Mouse (Mus musculus) heart, embryonic 14.5 days (tissue): Measurements from ENCODE around the gene Bmpr1b. TPM values are rescaled to one million over a fixed set of nuclear protein-coding genes. Genes with fewer than 3 reads are reported as not detected.

ENCODE experiments used
- ATAC-seq: fragments of 200-750 bp; cut with Nextera tagmentation; 2 replicates; pipeline ENCODE4 v1.8.0; 2017; ENCODE audit warnings: low read depth, moderate TSS enrichment; ENCODE audit not compliant: insufficient number of reproducible peaks, insufficient read depth, low FRiP score
- H3K27ac ChIP-seq, 2 experiments: fragments of 200-500 bp in 1 of 2; fragments of 300-500 bp in 1 of 2; sonication (generic) in 1 of 2; replicated peaks in 1 of 2; 2 replicates each; pipeline ENCODE4 v1.5.1; 2012 to 2014; ENCODE audit warnings: low read depth in 2 of 2, low read length in 2 of 2, control low read depth in 1 of 2, mild to moderate bottlenecking in 1 of 2, mixed read lengths in 1 of 2; ENCODE audit not compliant: control insufficient read depth in 1 of 2, insufficient read depth in 1 of 2
- H3K27me3 ChIP-seq: fragments of 300-500 bp; sonication (generic); 2 replicates; pipeline ENCODE4 v1.6.1; 2014; ENCODE audit warnings: mild to moderate bottlenecking, low read length, control low read depth; ENCODE audit not compliant: control insufficient read depth, insufficient read depth
- H3K36me3 ChIP-seq: fragments of 300-500 bp; sonication (generic); 2 replicates; pipeline ENCODE4 v1.6.1; 2014; ENCODE audit warnings: mild to moderate bottlenecking, control low read depth, low read length, mixed read lengths; ENCODE audit not compliant: control insufficient read depth, insufficient read depth
- H3K4me1 ChIP-seq, 2 experiments: fragments of 200-500 bp in 1 of 2; fragments of 300-500 bp in 1 of 2; sonication (generic) in 1 of 2; 2 replicates each; pipeline ENCODE4 v1.6.1; 2012 to 2014; ENCODE audit warnings: low read length in 2 of 2, control low read depth in 1 of 2, mixed read lengths in 1 of 2; ENCODE audit not compliant: control insufficient read depth in 2 of 2, insufficient read depth in 2 of 2
- H3K4me2 ChIP-seq: fragments of 300-500 bp; sonication (generic); 2 replicates; pipeline ENCODE4 v1.6.1; 2014; ENCODE audit warnings: mild to moderate bottlenecking, low read length
- H3K4me3 ChIP-seq, 2 experiments: fragments of 200-500 bp in 1 of 2; fragments of 300-500 bp in 1 of 2; sonication (generic) in 1 of 2; 2 replicates each; pipeline ENCODE4 v1.5.1; 2012 to 2014; ENCODE audit warnings: low read length in 2 of 2, mild to moderate bottlenecking in 2 of 2, control low read depth in 1 of 2, low read depth in 1 of 2, moderate library complexity in 1 of 2; ENCODE audit not compliant: control insufficient read depth in 1 of 2, insufficient read depth in 1 of 2
- H3K9ac ChIP-seq: fragments of 300-500 bp; sonication (generic); 2 replicates; pipeline ENCODE4 v1.6.1; 2014; ENCODE audit warnings: mild to moderate bottlenecking, low read length
- H3K9me3 ChIP-seq: fragments of 300-500 bp; sonication (generic); 2 replicates; pipeline ENCODE4 v1.6.1; 2016; ENCODE audit warnings: low read length, control low read depth; ENCODE audit not compliant: control insufficient read depth
- WGBS: fragments of 180-500 bp; shearing (Covaris S2); extraction: QIAGEN DNeasy Blood & Tissue Kit; methylation state at CpG from one replicate; pipeline ENCODE4 v1.1.7; 2014; 5-methylcytosine and 5-hydroxymethylcytosine counted together
- polyA plus RNA-seq: library from polyadenylated mRNA; unstranded; fragments of >200 nt; fragmentation: Nextera tagmentation; extraction: Ambion mirVana; gene quantifications from 2 replicates; pipeline ENCODE4 v1.2.1, GENCODE M21; 2014

Gene Bmpr1b
- polyA plus RNA-seq, 1 experiment from 2014 or later: 0.70 TPM

GRCm38 (mm10) chr3:142113208-142113607 is 56.0 kb downstream of the Bmpr1b start:
- H3K9me3 ChIP-seq: no peaks in the 10 kb centered on the region
- 80% methylated on average over 4 of the region's 4 CpGs for WGBS
- H3K27ac ChIP-seq: no peak overlapping the region
- no peaks in the 10 kb centered on the region for H3K4me1 ChIP-seq
- no peaks in the 10 kb centered on the region for H3K36me3 ChIP-seq
- no peak for ATAC-seq
- no peak overlapping the region for H3K9ac ChIP-seq
- H3K4me2 ChIP-seq: no peak overlapping the region
- H3K27me3 ChIP-seq: peaks cover 4% of the 10 kb centered on the region; the same call in 1 of the 2 replicates
- no peak overlapping the region for H3K4me3 ChIP-seq

GRCm38 (mm10) chr3:142106227-142106626 is 63.0 kb downstream of the Bmpr1b start:
- no peak overlapping the region for H3K9ac ChIP-seq

GRCm38 (mm10) chr3:142104027-142104805 is 65.0 kb downstream of the Bmpr1b start:
- Histone ChIP-seq H3K27ac (no peak overlapping the region), H3K27me3 (no peaks in the 10 kb centered on the region), H3K4me1 (peaks cover 0 to 2% of the 10 kb centered on the region in 2 experiments; a peak in 1 of 4 replicates), H3K9ac (no peak overlapping the region), H3K9me3 (no peaks in the 10 kb centered on the region), H3K4me2 (no peak overlapping the region), H3K4me3 (no peak overlapping the region), H3K36me3 (no peaks in the 10 kb centered on the region)
- ATAC-seq: no peak
- WGBS: 87% methylated on average over 10 of the region's 10 CpGs

More at GRCm38 (mm10) chr3:142106227-142106626, 63.0 kb downstream of the Bmpr1b start:
- no peak for ATAC-seq
- H3K27ac ChIP-seq: no peak overlapping the region
- H3K36me3 ChIP-seq: no peaks in the 10 kb centered on the region
- no peak overlapping the region for H3K4me2 ChIP-seq
- 82% methylated on average over 6 of the region's 6 CpGs for WGBS
- H3K9me3 ChIP-seq: no peaks in the 10 kb centered on the region
- H3K4me1 ChIP-seq: peaks cover 0 to 2% of the 10 kb centered on the region in 2 experiments; a peak in 1 of 4 replicates
- no peak overlapping the region for H3K4me3 ChIP-seq
- H3K27me3 ChIP-seq: no peaks in the 10 kb centered on the region

GRCm38 (mm10) chr3:142103622-142104021 is 65.6 kb downstream of the Bmpr1b start:
- Histone ChIP-seq H3K4me1 (peaks cover 0 to 2% of the 10 kb centered on the region in 2 experiments; a peak in 1 of 4 replicates), H3K4me3 (no peak overlapping the region), H3K36me3 (no peaks in the 10 kb centered on the region), H3K9ac (no peak overlapping the region), H3K4me2 (no peak overlapping the region), H3K27me3 (no peaks in the 10 kb centered on the region), H3K27ac (no peak overlapping the region), H3K9me3 (no peaks in the 10 kb centered on the region)
- no peak for ATAC-seq
- 80% methylated on average over 4 of the region's 4 CpGs for WGBS

- no peaks in the 10 kb centered on the region for H3K27me3 ChIP-seq
- H3K4me3 ChIP-seq: no peak overlapping the region
- 35% methylated on average over 2 of the region's 2 CpGs for WGBS
- no peaks in the 10 kb centered on the region for H3K9me3 ChIP-seq
- H3K36me3 ChIP-seq: no peaks in the 10 kb centered on the region
- no peak overlapping the region for H3K27ac ChIP-seq
- H3K4me1 ChIP-seq: peaks cover 0 to 2% of the 10 kb centered on the region in 2 experiments; a peak in 1 of 4 replicates
- H3K4me2 ChIP-seq: no peak overlapping the region
- H3K9ac ChIP-seq: no peak overlapping the region
- no peak for ATAC-seq
These were observed 70.1 kb downstream of the Bmpr1b start for GRCm38 (mm10) chr3:142099151-142099550.

GRCm38 (mm10) chr3:142094049-142094448 is 75.2 kb downstream of the Bmpr1b start:
- H3K4me3 ChIP-seq: no peak overlapping the region
- no peak overlapping the region for H3K27ac ChIP-seq
- H3K9ac ChIP-seq: no peak overlapping the region
- no peaks in the 10 kb centered on the region for H3K27me3 ChIP-seq
- H3K36me3 ChIP-seq: no peaks in the 10 kb centered on the region
- WGBS: 83% methylated on average over 4 of the region's 4 CpGs
- ATAC-seq: no peak
- H3K4me2 ChIP-seq: no peak overlapping the region
- H3K4me1 ChIP-seq: peaks cover 0 to 2% of the 10 kb centered on the region in 2 experiments; a peak in 1 of 4 replicates
- no peaks in the 10 kb centered on the region for H3K9me3 ChIP-seq

GRCm38 (mm10) chr3:142089684-142090083 is 79.5 kb downstream of the Bmpr1b start:
- 68% methylated on average over 4 of the region's 4 CpGs for WGBS
- H3K9me3 ChIP-seq: no peaks in the 10 kb centered on the region
- no peaks in the 10 kb centered on the region for H3K4me1 ChIP-seq
- no peak for ATAC-seq
- no peak overlapping the region for H3K4me3 ChIP-seq
- H3K36me3 ChIP-seq: no peaks in the 10 kb centered on the region
- no peak overlapping the region for H3K27ac ChIP-seq
- no peak overlapping the region for H3K9ac ChIP-seq
- H3K4me2 ChIP-seq: no peak overlapping the region
- H3K27me3 ChIP-seq: no peaks in the 10 kb centered on the region
